Mouse (Mus musculus) B cell, adult 67 days (primary cell): ENCODE measurements around the gene Olfr135. TPM values are rescaled to one million over a fixed set of nuclear protein-coding genes. Genes with fewer than 3 reads are reported as not detected.

Experiments used
- total RNA-seq, 2 experiments: library from RNA; stranded (reverse); gene quantifications; 4 replicates each; pipeline ENCODE4 v1.2.4; 2023

Olfr135 gene
- total RNA-seq = not detected

DNA sequence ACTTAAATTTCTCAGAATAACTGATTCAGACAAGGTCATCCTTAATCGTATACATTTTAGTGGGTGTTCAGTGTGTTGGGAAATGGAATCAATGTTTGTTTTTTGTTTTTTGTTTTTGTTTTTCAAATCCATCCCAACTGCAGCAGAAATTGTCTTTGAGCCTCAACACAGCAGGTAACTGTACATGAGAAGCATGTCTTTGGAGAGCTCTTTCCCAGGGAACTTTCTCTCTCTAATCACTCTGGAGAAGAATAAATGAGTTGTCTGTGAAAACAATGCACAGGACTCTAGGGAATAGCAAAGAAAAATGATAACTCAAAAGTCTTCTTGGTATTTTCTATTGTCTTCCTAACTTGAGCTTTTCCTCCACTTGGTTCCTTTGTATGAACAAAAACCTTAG is at the start of gene Olfr135:
Gene Olfr135, plus strand, starts transcription at position 301 of the 400 bp plus-strand sequence.

GRCm38 (mm10) chr17:38171088-38171487 is 33.0 kb upstream of the Olfr135 start, which contains the start of gene Olfr134:
Gene Olfr134 (plus strand): TSS chr17:38171388.

Other genes starting within 250 kb of the Olfr135 start
- gene Olfr129, start 144.3 kb upstream of the Olfr135 start, total RNA-seq = not detected
- gene Olfr130, start 140.4 kb upstream of the Olfr135 start, total RNA-seq = not detected
- not detected for gene Olfr131, start 115.6 kb upstream of the Olfr135 start, total RNA-seq
- not detected for gene Olfr132, start 69.8 kb upstream of the Olfr135 start, total RNA-seq
- gene Olfr133, start 59.1 kb upstream of the Olfr135 start, total RNA-seq = not detected
- not detected for gene Olfr134, start 32.9 kb upstream of the Olfr135 start, total RNA-seq
- gene Olfr138, start 56.7 kb downstream of the Olfr135 start, total RNA-seq = not detected
- not detected for gene Olfr137, start 103.2 kb downstream of the Olfr135 start, total RNA-seq
- gene Olfr136, start 125.5 kb downstream of the Olfr135 start, total RNA-seq = not detected
- not detected for gene Esp36, start 215.8 kb downstream of the Olfr135 start, total RNA-seq